Mouse (Mus musculus): Measurements from ENCODE around the gene Fgfr4.
A peak's percentile ranks its signal among the peaks of the same experiment; 100 is the strongest.
"Not testable (repeated sequence)": the region's sequence is repeated elsewhere in the genome, so short reads cannot be mapped to it uniquely, and the experiment has no call there.

Gene Fgfr4

DNA sequence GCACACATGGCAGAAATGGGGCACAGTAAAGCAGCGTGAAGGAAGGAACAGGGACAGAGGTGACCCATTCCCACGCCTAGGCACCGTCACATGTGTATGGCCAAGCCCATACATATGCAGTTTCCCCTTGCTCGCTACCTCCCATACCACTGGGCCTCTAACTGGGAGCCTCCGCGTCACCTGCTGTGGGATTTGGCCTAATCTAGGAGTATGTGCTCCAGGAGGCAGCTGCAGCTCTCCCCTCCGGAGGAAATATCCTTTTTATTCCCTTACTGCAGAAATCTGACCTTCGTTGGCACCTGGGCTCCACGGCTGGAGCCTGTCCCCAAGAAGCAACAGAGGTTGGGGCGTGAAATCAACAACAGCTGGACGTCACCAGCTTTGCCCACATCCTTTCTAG is 21.9 kb downstream of the Fgfr4 start:
- DNase-seq = no peak

DNA sequence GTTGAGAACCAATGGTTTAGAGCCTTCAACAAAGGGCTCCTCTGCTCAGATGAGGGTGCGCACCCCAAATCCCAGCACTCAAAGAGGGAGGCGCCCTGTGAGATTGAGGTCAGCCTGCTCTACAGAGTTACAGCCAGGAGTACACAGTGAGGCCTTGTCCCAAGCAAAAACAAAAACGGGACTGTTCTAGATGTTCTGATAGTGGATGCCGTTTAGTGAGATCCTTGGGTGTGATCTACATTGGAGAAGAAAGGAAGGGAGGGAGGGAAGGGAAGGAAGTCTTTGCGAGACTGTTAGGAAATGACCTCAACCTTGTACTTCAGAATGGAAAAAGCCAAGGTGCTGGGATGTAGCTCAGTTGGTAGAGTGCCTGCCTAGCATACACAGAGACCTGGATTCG is 23.8 kb downstream of the Fgfr4 start:
- no peak for DNase-seq

DNA sequence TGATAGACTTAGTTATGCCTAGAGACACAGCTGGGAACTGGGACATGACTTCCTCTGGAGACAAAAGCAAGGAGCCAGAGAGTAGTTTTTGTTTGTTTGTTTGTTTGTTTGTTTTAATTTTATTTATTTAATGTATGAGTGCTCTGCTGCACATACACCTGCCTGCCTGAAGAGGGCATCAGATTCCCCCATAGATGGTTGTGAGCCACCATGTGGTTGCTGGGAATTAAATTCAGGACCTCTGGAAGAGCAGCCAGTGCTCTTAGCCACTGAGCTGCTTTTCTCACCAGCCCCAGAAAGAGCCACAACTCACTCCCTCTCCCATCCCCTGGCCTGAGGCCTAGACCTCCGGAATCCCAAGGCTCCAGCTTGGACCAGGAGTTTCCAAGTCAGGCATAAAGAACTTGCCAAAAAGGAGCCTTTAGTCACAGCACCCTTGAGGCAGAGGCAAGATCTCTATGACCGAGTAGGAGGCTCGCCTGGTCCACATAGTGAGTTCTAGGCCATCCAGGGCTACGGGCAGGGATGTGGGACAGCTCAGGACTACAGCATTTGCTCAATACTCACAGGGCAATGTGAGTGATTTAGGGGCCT is 25.6 kb downstream of the Fgfr4 start:
- no peak for DNase-seq

DNA sequence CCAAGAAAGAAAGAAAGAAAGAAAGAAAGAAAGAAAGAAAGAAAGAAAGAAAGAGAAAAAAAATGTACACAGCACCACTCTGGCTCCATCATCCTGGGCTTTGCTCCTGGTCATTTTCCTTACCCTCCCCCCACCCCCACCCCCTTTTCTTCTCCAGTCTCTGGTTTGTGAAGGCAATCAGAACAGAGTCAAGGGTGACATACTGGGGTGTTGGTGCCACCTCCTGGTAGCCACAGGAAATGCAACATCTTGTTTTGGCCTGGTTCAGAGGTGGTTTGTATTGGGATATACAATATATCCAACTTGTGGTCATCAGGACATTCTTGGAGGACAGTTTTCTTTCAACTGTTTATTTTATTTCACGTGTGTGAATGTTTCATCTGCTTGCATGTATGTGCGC is 26.1 kb downstream of the Fgfr4 start:
- peak; percentile 86 to 88 for DNase-seq

DNA sequence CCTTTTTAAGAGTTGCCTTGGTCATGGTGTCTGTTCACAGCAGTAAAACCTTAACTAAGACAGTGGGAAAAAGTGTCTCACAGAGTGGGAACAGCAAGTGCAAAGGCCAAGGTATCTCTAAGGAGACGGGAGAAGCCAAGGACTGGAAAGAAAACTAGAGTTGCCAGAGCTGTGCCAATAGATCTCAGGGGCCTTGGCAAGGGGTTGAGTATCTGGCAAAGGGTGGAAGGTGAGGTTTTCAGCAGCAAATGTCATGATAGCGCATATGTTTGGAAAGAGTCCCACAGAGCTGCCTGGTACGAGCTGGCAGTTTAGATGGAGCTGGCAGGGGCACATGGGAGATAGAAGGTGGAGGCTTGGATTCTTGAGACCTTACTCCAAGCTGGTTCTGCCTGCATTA is 27.2 kb downstream of the Fgfr4 start:
- peak in 1 of 2 experiments; percentile 58 for DNase-seq

DNA sequence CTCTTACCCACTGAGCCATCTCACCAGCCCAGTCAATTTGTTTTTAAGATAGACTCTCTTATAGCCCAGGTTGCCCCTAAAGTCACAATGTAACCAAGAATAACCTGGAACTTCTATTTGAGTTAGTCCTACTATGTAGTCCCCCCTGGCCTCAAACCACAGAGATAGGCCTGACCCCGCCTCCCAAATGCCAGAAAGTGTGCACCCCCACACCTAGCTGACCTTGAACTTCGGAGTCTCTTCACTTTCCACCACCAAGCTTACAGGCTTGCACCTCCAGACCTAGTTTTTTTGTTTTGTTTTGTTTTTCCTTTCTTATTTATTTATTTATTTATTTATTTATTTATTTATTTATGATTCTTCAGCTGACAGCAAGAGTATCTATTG is 29.3 kb downstream of the Fgfr4 start:
- no peak for DNase-seq

DNA sequence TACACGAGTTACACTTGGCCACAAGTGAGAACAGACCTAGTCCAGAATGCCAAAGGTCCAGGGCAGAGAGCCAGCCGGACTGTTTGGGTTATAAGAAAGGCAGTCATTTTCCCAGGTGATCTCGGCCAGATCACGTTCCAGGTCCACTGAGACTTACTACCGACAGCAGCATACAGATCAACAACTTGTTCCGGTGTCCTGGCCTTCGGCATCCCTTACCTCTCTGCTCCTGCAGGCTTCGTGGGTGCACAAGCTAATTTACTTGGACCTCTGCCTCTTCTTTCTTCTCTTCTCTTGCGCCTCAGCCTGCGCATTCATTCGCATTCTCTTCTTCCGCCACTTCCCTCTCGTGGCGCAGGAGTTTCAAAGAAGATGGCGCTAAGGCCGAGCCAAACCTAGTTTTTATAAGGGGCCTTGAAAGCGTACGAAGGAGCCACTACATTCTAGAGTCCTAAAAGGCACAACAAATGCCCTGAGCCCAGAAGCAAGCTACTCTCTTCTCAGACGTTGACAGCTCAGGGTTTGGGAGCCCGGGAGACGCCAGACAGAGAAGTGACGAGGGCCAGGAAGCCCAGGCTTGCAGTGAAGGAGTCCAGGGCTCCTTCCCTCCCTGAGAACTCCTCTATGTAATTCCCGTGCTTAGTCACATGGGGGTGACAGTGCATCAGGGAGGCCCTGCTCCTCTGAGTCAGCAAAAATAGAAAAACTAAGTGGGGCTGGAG is 29.9 kb downstream of the Fgfr4 start:
- DNase-seq = peak; percentile 80 to 81

DNA sequence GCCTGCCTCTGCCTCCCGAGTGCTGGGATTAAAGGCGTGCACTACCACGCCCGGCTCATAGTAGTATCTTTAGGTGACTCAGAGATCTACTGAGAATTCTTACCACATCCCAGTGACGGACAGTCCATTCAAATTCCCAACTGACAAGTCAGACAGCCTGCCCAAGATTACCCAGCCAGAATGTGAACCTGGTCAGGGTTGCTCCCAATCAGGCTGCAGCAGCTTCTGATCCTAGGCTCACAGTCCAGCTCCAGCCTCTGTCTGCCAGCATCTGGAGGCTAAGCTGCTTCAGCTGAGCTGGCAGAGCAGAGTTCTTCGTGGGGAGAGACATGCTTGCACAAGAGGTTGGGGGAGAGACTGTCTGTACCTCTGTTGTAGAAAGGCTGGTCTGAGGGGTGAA is 30.9 kb downstream of the Fgfr4 start:
- no peak for DNase-seq

DNA sequence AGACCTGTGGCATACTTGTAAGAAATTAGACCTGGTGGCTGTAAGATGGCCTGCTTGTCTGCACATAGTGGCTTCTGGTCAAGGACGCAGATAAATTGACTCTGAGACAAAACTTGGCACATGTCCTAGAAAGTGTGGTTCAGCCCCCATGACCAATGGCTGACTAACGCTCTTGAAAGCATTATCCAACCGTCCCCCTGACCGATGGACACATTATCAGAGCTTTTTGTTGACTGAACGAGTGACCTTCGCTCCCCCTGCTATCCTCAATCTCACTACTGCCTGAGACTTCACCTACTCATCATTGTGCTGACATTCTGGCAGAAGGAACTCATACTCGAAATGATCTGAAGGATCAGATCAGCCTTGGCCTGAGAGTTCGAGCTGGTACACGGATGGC is 34.6 kb downstream of the Fgfr4 start:
- DNase-seq = not testable (repeated sequence)

DNA sequence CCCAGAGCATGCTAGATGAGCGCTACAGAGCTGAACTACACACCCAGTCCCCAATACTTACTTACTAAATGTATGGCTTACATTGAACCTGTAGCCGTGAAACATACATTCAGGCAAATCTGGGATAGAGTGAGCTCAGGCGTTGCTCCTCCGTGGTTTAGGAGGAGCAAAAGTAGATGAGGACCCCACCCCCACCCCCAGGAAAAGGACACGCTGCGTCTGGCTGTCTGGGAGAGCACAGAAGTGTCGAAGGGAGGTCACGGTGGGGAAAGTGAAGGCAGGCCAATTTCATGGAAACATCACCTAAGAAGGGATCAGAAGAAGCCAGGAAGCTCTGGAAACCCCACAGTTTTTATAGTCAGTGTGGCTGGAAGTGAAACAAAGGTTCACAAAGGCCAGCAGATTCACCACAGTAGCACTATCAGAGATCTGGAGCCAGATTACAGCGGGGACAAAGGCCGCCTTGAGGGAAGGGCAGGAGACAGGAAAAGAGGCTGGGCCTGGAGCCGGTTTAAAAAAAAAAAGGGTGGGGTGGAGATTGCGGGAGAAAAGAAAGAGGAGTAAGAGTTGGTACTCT is 37.2 kb downstream of the Fgfr4 start:
- no peak for DNase-seq

DNA sequence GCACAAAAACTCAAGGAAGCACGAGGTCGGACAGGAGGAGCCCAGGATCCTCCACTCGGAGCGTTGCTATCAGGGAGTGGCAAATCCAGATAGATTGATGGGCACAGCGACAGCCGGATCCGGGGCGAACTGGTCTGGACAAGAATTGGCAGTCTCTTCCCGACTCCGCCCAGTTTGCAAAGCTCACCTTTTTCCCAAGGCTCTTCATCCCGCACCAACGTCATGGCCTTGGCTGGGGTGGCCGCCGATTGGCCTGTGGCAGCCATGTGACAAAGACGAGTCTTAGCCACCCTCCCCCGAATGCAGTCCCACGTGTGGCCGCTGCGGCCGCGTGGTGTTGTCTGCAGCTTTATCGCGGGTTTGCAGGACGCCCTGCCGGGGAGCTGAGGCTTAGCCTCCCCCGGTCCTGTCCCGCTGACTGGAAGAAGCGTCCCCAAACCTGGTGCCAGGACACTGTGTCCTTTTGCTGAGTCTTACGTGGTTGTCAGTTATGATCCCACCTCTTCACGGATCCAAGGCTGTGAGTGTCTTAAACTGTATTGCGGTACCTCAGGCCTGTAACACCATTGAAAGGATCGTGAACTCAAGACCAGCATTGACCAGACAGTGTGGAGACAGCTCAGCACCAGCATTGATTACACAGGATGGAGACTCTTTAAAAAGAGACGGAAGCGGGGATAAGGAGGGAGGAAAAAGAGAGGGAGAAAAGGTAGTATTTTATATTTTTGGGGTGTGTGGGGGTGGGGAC is 37.9 kb downstream of the Fgfr4 start:
- peak; percentile 98 for DNase-seq

DNA sequence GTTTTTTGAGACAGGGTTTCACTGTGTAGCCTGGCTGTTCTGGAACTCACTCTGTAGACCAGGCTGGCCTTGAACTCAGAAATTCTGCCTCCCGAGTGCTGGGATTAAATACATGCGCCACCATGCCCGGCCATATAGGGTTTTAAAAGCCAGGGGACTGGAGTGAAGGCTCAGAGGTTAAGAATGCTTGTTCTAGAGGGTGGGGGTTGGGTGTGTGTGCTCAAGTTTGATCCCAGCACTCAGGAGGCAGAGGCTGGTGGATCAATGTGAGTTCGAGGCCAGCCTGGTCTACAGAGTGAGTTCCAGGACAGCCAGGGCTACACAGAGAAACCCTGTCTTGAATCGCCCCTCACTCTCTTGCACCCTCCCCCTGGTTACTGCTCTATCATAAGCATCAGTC is 39.1 kb downstream of the Fgfr4 start:
- no peak for DNase-seq

DNA sequence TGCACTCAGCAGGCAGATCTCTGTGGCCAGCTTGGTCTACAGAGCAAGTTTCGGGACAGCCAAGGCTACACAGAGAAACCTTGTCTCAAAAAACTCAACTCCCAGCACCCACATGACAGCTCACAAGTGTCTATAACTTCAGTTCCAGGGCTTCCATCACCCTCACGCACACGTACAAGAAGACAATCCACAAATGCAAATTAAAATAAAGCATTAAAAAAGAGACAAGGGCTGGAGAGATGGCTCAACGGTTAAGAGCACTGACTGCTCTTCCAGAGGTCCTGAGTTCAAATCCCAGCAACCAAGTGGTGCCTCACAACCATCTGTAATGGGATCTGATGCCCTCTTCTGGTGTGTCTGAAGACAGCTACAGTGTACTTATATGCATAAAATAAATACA is 50.3 kb downstream of the Fgfr4 start:
- not testable (repeated sequence) for DNase-seq

DNA sequence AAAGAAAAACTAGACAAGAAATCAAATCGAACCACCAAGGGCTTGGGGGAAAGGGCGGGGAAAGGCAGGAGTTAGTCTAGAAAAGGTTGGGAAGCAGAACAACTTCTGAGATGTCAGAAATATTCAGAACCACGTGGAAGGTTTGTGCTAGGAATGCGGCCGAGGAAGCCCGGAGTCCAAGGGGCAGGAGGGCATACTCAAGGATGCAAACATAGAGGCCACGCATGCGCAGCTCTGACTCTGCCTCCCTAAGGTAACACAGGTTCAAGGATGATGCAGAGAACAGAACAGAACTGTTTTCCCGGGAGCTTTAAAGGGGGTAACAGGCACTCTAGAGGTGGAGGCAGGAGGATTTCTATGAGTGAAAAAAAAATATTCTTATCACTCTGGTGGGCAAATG is 51.3 kb downstream of the Fgfr4 start:
- no peak for DNase-seq

DNA sequence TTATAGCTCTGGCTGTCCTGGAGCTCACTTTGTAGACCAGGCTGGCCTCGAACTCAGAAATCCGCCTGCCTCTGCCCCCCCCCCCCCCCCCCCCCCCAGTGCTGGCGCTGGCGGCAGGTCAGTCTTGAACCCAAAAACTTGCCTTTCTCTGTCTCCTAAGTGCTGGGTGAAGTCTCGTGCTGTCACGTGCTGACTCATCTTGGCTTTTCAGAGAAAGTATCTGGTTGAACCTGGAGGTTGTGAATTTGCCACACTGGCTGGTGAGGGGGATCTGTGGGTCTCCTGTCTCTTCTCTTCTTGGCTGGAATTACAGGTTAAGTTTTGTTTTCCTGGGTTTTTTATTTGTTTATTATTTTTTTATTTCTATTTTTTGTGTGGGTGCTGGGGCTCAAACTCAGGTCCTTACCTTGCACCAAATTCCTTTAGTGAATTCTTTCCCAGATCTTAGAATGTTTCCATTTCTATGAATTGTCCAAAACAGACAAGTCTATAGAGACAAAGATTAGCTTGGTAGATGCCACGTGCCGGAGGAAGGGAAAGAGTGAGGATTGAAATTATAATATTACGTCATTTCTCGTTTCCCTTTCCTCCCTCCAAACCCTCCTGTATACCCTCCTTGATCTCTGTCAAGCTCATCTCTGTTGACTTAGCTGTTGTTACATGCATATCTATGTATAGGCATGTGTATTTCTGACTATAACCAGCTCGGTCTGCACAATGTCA is 52.4 kb downstream of the Fgfr4 start:
- DNase-seq = no peak

DNA sequence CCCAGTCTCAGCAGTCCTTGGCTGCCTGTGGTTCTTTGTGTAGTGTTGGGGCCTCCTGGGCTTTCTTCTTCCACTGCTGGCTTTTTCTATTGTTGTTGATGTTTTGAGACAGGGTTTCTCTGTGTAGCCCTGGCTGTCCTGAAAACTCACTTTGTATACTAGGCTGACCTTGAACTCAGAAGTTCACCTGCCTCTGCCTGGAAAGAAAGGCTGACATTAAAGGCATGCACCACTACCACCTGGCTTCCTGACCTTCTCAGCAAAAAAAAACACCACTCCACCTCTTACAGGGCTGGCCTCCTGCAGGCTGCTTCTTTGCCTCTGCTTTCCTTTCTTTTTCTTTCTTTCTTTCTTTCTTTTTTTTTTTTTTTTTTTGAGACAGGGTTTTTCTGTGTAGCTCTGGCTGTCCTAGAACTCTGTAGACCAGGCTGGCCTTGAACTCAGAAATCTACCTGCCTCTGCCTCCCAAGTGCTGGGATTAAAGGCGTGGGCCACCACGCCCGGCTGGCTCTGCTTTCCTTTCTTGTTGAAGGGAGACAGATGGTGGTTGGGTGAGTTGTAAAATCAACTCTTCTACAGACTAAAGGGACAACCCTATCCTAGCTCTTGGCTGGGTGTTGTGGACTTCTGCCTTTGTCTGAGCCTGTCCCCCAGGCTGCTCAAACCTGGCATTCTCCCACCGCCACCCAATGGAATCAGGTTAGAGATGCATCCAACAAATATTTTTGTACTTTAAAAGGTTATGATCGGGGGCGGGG is 53.2 kb downstream of the Fgfr4 start:
- no peak for DNase-seq

DNA sequence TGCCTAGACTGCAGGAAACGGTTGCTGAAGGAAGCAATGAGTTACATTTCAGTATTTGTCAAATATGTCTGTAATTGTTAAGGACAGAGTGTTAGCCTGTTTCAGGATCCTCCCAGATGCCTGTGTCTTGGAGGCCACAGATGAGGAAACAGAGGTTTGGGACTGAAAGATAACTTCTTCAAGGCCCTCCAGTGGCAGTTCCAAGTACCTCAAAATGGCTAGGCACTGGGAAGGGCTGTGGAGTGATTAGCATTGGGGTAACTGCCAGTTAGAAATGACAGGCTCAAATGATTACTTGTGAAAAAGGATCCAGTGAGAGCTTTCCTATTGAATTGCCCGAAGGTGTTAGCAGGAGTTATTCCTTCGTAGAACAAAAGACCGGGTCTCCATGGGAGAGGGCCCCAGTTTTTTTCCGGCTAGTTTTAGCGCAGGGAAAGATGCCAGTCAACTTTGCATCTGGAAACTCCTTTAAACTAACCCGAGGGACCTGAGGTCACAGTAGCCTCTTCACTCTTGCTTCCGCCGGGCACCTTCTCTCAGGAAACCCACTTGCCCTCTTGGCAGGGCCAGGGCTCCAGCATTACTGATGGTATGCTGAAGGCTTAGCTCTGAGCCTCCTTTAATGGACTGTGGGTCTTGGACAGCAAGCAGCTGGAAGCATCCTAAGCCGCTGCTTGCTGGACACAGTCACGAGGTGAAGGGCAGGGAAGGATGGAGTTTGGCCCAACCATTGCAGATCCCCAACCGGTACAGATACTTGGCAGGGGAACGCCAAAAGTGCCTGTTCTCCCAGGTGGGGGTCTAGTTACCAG is 56.6 kb downstream of the Fgfr4 start:
- peak; percentile 10 to 26 for DNase-seq

DNA sequence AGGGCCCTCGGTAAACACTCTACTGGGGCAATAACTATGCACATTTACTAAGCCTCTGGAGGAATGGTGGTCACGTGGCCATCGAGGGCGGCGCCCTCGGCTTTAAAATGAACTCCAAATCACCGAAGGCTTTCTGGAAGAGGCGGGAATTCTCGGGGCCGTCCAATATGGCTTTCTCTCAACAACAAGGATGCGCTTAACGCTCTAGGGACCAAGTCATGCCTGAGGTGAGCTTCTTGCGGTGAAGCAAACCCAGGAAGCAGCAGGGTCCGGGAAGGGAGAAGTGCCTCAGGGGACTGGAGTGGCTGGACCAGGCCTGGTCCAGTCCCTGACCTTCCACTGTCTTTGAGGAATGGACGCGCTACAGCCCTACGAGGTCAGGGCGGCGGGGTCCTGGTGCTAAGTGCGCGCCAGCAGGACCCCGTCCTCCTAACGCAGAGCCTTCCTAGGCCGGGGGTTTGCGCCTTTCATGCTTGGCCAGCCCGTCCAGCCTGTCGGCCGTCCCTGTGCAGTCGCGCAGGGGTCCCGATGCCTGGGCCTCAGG is 57.3 kb downstream of the Fgfr4 start, which contains the start of gene Nsd1:
TSS of gene Nsd1 (plus strand) at position 134 of the 544 bp plus-strand sequence.
- DNase-seq = no peak

DNA sequence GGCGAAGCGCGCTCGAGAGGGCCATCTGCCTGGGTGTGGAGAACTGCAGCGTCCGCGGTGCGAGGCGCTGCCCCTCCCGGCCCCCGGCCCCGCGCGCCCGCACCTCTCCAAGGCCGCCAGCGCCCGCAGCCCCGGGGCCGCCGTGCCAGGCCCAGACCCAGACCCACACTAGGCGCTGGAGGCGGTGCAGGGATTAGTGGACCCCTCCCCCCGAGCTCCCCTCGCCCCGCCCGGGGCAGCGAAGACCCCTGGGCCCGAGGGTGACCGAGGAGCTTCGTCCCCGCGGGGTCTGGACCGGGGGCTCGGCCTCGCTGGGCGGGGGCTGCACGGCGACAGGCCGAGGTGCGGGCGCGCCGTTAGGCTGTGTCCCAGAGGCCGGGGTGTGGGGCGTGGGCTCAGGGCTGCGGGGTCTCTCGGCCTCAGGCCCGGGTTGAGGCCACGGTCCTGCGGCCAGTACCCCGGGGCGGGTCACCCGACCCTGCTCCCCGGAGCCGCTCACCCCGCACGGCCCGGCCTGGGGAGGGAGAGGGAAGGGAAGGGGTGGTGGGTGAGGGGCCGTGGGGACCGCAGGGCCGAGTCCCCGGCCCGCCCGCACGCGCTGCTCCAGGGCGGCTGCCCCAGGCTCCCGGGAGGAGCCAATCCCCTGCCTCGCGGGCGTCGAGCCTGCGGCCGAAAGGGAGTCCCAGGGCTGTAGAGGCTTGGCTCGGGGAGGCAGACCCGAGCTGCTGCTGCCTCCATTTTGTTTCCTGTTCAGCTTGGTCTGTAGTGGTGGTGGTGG is 57.9 kb downstream of the Fgfr4 start:
- peak; percentile 84 to 85 for DNase-seq

DNA sequence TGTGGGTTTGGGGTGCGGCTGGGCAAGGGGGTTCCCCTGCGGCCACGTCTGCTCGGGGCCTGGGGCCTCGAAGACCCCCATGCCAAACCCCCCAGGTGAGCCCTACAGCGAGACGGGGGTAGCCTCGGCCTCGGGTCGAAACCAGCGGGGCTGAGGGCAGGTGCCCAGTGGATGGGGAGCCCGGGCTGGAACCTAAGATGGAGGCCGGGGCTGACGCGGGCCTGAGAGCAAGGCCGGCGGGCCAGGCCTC is 58.5 kb downstream of the Fgfr4 start:
- DNase-seq = peak in 1 of 2 experiments; percentile 90

All from cerebellum, postnatal 10 days (tissue).